Mouse (Mus musculus) small intestine, adult 2 months (tissue): ENCODE measurements around the gene Pkmyt1.

Experiments
- CTCF ChIP-seq: fragments of 200-500 bp; IDR thresholded peaks from 2 replicates; pipeline ENCODE4 v1.5.1; 2012; ENCODE audit warnings: low read depth, mild to moderate bottlenecking, control low read depth, inconsistent platforms, low read length, moderate library complexity, mixed read lengths; ENCODE audit not compliant: insufficient replicate concordance, insufficient read length; ENCODE audit errors: extremely low read depth
- POLR2A ChIP-seq: fragments of 200-500 bp; IDR thresholded peaks from 2 replicates; pipeline ENCODE4 v1.6.1; 2012; ENCODE audit warnings: low read depth, mild to moderate bottlenecking, control low read depth, inconsistent platforms, low read length, moderate library complexity

DNA sequence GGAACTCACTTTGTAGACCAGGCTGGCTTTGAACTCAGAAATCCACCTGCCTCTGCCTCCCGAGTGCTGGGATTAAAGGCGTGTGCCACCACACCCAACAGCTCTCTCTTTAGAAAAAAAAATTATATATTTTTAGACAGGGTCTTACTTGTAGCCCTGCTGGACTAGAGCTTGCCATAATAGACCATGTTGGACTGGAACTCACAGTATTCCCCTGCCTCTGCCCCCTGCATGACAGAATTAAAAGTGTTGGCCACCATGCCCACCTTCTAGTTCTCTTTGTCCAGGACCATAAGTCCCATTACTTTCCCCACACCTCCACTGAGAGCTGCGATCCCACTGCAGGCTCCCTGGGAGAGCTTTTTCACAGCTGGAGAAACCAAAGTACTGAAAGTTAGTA lies 21.3 kb downstream of the Pkmyt1 start:
- TF ChIP-seq CTCF (no peak), POLR2A (no peak)
